Comparison of ENCODE assay signal across 32 mouse cellular contexts in the genomic region with DNA sequence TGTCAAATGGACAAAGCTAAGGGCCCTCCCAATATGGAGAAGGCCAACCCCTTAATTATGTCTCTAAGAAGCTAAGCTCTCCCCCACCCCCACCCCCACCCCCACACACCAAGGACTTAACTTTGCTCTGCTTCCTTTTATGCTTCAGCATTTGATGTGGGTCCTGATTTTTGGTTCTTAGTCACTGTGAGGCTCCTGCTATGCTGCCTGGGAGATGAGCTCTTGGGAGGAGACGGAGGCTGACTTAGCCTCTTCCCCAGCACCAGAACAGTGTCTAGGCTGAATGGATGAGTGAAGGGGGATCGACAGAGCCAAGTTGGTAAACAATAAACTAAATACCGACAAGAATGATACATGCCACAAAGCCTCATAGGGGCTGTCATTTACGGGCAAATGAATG. TPM values are rescaled to one million over a fixed set of nuclear protein-coding genes. Genes with fewer than 3 reads are reported as not detected.
DNase-seq lines count a peak whose midpoint lies in the region; ATAC-seq and TF ChIP-seq lines count a peak whose summit lies in the region.
"Had no signal": no experiment of that assay in that cellular context is flagged by ENCODE, and none has a peak within 500 bp of the region (broad histone marks: within the 10 kb centered on the region; RNA-seq: fewer than 3 reads in every experiment).

No protein-coding gene starts in this region.

- DNase-seq in thymus, postnatal 0 days (ENCODE audit: low spot score) = peak; percentile 37
- DNase-seq in thymus, adult 18-20 months = no peak
- DNase-seq in ES-E14 (ENCODE audit: low read depth, low spot score) = no peak
- no peak for DNase-seq in Muller cell, postnatal 12 days (ENCODE audit: inconsistent ontology term)
- DNase-seq in right cerebral cortex, postnatal 25 days = no peak
- DNase-seq: adrenal gland, postnatal 36 days; cerebellum, adult 2 months; cerebellum, postnatal 14 days; gastrocnemius, postnatal 14 days; kidney, postnatal 14 days; layer of hippocampus, adult 9-11 months; liver; lung, adult 2 months; lung, postnatal 10 days; midbrain, embryonic 14.5 days; retina, postnatal 1 day; right cerebral cortex, postnatal 14 days; spleen, adult 18-20 months had no signal

- no peak overlapping the region for H3K9ac ChIP-seq in ES-E14 (ENCODE audit: insufficient read depth, low read depth, low read length, poor library complexity, severe bottlenecking)
- H3K9ac ChIP-seq: forebrain, embryonic 12.5 days; heart, embryonic 15.5 days; liver, embryonic 14.5 days; neural tube, embryonic 15.5 days; stomach, embryonic 15.5 days had no signal

- H3K4me1 ChIP-seq in ES-E14 (ENCODE audit: control insufficient read depth in 2 of 2, insufficient read depth in 2 of 2, low read length in 2 of 2, poor library complexity in 1 of 2) = peaks cover 6 to 10% of the 10 kb centered on the region in 2 experiments
- H3K4me1 ChIP-seq: forebrain, embryonic 12.5 days; heart, embryonic 10.5 days; heart, embryonic 15.5 days; neural tube, embryonic 15.5 days; stomach, embryonic 15.5 days had no signal

- H3K27ac ChIP-seq in ES-E14 (ENCODE audit: insufficient read depth, low read depth, low read length, poor library complexity, severe bottlenecking) = peak overlapping the region; percentile 97
- H3K27ac ChIP-seq: forebrain, embryonic 12.5 days; heart, embryonic 10.5 days; heart, embryonic 15.5 days; liver, embryonic 14.5 days; neural tube, embryonic 15.5 days; stomach, embryonic 15.5 days had no signal

- H3K9me3 ChIP-seq in ES-E14 (ENCODE audit: control insufficient read depth, insufficient read depth, low read depth, low read length) = no peaks in the 10 kb centered on the region
- H3K9me3 ChIP-seq: forebrain, embryonic 12.5 days; heart, embryonic 10.5 days; heart, embryonic 15.5 days; neural tube, embryonic 15.5 days; stomach, embryonic 15.5 days had no signal

- no peaks in the 10 kb centered on the region for H3K36me3 ChIP-seq in ES-E14 (ENCODE audit: control insufficient read depth, insufficient read depth, low read length, poor library complexity, severe bottlenecking)
- H3K36me3 ChIP-seq: forebrain, embryonic 12.5 days; heart, embryonic 10.5 days; heart, embryonic 15.5 days; neural tube, embryonic 15.5 days; stomach, embryonic 15.5 days had no signal

- peak; percentile 33 for ATAC-seq in CD4-positive, CD25-positive, alpha-beta regulatory T cell, adult 4 months
- ATAC-seq in inflammation-experienced regulatory T-cells, adult 6 months = peak; percentile 27
- ATAC-seq: hindbrain, embryonic 16.5 days; intestine, postnatal 0 days had no signal

- no peak overlapping the region for H3K4me3 ChIP-seq in ES-E14 (ENCODE audit: insufficient read depth in 1 of 2, low read depth in 1 of 2, low read length in 2 of 2, poor library complexity in 1 of 2, severe bottlenecking in 1 of 2)
- H3K4me3 ChIP-seq: erythroblast, embryonic 14.5 days; forebrain, embryonic 12.5 days; heart, embryonic 10.5 days; heart, embryonic 15.5 days; neural tube, embryonic 15.5 days; stomach, embryonic 15.5 days had no signal

- in situ Hi-C loops in ES-E14 (cut with MboI; ENCODE audit: low sequenced_read_pairs in 2 of 2, unreplicated experiment in 2 of 2) = no loop called here

TF ChIP-seq in ES-E14, 5 proteins besides CTCF, POLR2A, EP300 and RAD21:
- TF ChIP-seq CHD2 (IDR thresholded peaks at IDR 0.05; ENCODE audit: low read depth, low read length) = no peak
- TF ChIP-seq MAFK (IDR thresholded peaks at IDR 0.05; ENCODE audit: insufficient read depth, low read depth, low read length) = no peak
- TF ChIP-seq ZNF384 (IDR thresholded peaks at IDR 0.05; ENCODE audit: low read depth, low read length) = no peak
- no peak for TF ChIP-seq HCFC1 (IDR thresholded peaks at IDR 0.05; ENCODE audit: borderline replicate concordance, insufficient read depth, low read length)
- no peak for TF ChIP-seq ZC3H11A (IDR thresholded peaks at IDR 0.05; ENCODE audit: borderline replicate concordance, low read depth, low read length)

RNA-seq across cellular contexts. Expression of a gene that starts 27.2 kb away (rescaled TPM):
- polyA plus RNA-seq in thymus, postnatal 0 days (2015; fragmentation: Nextera tagmentation; extraction: Ambion mirVana) = 13.2 and 14.9 TPM in 2 replicates
- 10 to 100 TPM; 27.6 to 40.7 TPM for polyA plus RNA-seq in CD4-positive, CD25-positive, alpha-beta regulatory T cell, adult 4 months (2017; shearing (Covaris generic))
- 119 and 123 TPM in 2 replicates for total RNA-seq in ES-E14 (2012; rRNA removed)
- 10 to 100 TPM; 27.3 to 30.5 (median 29.8) TPM for polyA plus RNA-seq in inflammation-experienced regulatory T-cells, adult 6 months (2017; shearing (Covaris generic))

RNA-seq across cellular contexts. Expression of a gene that starts 36.7 kb away (rescaled TPM):
- 10.4 and 11.4 TPM in 2 replicates for polyA plus RNA-seq in thymus, postnatal 0 days (2015; fragmentation: Nextera tagmentation; extraction: Ambion mirVana)
- 10 to 100 TPM; 20.7 to 24.1 TPM for polyA plus RNA-seq in CD4-positive, CD25-positive, alpha-beta regulatory T cell, adult 4 months (2017; shearing (Covaris generic))
- 21.0 and 24.4 TPM in 2 replicates for total RNA-seq in ES-E14 (2012; rRNA removed)
- polyA plus RNA-seq in inflammation-experienced regulatory T-cells, adult 6 months (2017; shearing (Covaris generic)) = 10 to 100 TPM; 15.4 to 23.6 (median 18.4) TPM

RNA-seq across cellular contexts. Expression of a gene that starts 41.9 kb away (rescaled TPM):
- polyA plus RNA-seq in thymus, postnatal 0 days (2015; fragmentation: Nextera tagmentation; extraction: Ambion mirVana) = 0.27 and 0.40 TPM in 2 replicates
- polyA plus RNA-seq in CD4-positive, CD25-positive, alpha-beta regulatory T cell, adult 4 months (2017; shearing (Covaris generic)) = under 1 TPM; 0.46 to 0.47 TPM
- total RNA-seq in ES-E14 (2012; rRNA removed) = 1.0 and 2.6 TPM in 2 replicates
- polyA plus RNA-seq in inflammation-experienced regulatory T-cells, adult 6 months (2017; shearing (Covaris generic)) = under 1 TPM in 2 of 3 experiments, not detected in 1; 0.73 to 0.95 TPM
- total RNA-seq: gastrocnemius, postnatal 14 days; heart, postnatal 25 days; left cerebral cortex, adult 18-20 months had no signal
- polyA plus RNA-seq: erythroblast, embryonic 14.5 days; limb, embryonic 11.5 days had no signal
